Mouse (Mus musculus) layer of hippocampus, adult 9-10 months (tissue): Measurements from ENCODE around the gene Pitpnm2.
"Not testable (repeated sequence)": the region's sequence is repeated elsewhere in the genome, so short reads cannot be mapped to it uniquely, and the experiment has no call there.

Experiments
- DNase-seq: peaks from one replicate; pipeline ENCODE4 v3.0.0; 2022; ENCODE audit warnings: low spot score

The Pitpnm2 gene

DNA sequence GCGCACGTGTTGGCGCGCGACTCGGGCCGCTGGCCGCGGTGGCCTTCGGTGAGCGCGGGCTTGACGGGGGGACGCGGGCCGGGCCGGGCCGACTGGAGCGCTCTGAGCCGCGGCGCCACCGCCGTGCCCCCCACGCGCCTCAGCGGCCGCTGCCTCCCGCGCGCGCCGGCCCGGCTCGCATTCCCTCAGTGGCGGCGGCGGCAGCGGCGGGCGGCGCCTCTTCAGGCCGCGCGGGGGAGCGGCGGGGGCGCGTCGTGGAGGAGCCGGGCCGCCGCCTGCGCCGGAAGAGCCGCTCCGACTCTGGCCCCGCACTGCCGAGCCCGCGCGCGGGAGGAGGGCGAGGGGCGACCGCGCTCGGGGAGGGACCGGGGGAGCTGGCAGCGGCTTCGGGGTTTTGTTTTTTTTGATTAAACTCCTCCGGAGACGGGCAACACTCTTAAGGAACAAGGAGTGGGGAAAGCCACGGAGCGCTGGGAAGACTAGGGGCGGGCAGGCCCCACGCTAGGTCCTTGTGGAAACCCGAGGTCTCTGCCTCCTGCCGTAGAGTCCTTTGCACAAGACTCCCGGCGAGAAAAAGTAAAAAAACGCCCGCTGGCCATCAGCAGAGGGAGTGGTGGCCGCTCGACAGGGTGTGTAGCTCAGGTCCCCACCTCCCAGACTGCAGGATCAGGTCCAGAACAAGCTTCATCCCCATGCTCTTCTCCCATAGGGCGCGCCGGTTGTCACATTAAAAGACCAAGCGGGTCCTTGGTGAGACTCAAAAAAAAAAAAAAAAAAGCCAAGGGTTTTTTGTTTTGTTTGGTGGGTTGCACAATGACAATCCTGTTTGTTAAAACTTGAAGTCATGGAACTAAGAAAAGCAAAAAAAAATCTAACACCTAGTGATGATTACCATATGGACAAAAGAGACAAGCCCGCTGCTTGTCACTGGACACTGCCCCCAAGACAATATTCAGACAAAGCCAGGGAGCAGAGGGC is at the start of gene Pitpnm2:
TSS of gene Pitpnm2 (minus strand) at position 147 of the 978 bp plus-strand sequence.
- no peak for DNase-seq

DNA sequence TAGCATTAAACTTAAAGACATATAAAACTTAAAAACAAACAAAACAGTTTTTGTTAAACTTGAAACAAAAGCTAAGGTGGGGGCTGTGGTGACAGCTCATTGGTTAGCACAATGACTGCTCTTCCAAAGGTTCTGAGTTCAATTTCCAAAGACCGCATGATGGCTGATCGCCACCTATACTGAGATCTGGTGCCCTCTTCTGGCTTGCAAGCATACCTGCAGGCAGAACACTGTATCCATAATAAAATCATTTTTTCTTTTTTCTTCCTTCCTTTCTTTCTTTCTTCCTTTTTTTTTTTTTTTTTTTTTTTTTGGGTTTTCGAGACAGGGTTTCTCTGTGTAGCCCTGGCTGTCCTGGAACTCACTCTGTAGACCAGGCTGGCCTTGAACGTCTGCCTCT is 49.7 kb upstream of the Pitpnm2 start:
- not testable (repeated sequence) for DNase-seq

DNA sequence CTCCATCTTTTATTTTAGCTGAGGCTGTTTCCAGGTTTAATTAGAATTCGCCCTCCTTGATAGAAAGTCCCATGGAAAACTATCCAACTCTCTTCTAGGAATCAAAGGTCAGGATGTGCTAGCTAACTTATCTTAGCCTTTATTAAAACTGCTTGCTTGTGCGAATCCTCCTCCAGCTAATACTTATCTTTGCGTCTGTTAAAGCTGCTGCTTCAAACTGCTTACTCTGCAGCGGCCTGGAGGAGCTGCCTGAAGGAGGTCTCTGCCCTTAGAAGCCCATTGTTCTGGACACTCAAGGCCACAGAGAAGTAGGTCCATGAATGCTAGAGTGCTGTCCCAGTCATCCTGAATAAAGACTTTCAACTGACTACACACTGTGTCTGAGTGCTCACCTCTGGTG is 46.9 kb upstream of the Pitpnm2 start:
- DNase-seq = no peak

DNA sequence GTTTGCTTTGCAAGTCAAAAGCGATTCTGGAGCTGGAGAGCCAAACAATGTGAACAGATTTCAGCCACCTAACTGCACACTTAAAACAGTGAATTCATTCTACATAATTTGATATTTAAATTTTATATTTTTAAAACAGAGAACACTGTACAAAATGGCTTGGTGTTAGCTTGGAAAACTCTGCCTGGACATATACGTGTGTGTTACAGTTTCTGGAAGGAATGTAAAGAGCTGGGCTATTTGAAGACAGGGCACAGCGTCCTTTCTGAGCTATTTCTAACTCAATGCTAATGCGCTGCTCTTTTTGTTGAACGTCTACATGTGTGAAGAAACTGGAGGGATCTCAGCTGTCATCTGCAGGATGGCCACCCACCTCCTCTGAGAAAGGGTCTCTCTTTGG is 44.4 kb upstream of the Pitpnm2 start:
- no peak for DNase-seq

DNA sequence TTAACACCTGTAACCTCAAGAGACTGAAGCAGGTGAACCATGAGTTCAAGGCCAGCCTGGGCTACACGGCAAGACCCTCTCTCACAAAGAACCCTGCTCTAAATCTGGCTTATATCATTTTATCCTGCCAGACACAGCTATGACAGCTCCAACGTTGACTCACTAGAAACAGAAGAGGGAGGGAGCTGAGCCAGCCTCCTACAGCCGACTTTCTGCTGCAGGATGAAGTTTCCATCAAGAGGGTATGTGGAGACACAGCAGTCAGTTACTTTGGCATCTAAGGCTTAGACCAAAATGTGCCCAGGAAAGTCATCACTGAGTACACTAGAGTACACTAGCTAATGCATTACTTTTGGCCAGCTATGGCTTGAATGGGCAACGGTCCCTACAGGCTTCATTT is 40.7 kb upstream of the Pitpnm2 start:
- no peak for DNase-seq

GRCm38 (mm10) chr5:124287616-124288247 is 38.2 kb upstream of the Pitpnm2 start:
- no peak for DNase-seq

DNA sequence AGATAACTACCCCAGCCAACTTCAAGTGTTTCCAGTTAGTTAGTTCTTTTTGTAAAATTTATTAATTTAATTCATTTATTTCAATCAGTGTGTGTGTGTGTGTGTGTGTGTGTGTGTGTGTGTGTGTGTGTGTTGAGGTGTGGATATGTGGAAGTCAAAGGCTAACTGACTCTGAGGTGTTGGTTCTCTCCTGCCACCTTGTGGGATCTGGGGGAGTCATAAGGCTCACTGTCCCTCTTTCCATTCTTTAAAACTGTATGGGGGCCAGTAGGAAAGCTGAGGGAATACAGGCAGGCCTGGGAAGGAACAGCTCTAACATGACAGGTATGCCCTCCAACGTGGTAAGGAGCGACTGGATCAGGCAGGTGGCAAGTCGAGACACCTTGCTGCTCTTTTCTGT is 34.8 kb upstream of the Pitpnm2 start:
- DNase-seq = no peak

DNA sequence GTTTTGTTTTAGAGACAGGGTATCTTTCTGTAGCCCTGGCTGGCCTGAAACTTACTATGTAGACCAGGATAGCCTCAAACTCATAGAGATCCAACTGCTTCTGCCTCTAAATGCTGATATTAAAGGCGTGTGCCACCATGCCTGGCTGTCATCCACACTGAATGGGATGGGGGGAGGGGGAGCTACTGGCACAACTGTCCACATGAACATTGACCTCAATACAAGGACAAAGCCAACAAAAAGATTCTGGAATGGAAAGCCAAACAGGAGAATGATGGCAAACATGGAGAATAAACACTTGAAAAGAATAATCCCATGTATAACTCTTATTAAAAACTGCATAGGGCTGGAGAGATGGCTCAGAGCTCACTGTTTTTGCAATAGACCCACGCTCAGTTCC is 33.3 kb upstream of the Pitpnm2 start:
- no peak for DNase-seq

- no peak for DNase-seq
These were observed 20.7 kb upstream of the Pitpnm2 start for GRCm38 (mm10) chr5:124270226-124270625.

DNA sequence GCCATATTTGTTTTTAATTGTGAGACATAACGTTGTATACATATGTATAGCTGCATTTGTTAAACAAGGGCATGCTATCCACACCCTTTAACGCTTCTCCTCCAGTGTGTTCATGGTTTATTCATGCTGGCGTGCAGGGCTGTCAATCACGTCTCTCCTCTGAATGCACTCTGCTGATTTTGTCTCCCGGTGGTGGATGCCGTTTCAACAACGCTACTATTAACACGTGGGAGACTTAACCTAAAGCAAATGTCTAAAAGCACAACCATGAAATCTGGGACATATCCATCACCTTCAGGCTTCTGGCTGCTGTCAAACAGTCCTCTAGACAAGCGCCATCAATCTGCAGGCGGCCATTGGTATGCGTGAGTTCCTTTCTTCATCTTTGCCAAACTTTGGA is 20.1 kb upstream of the Pitpnm2 start:
- DNase-seq = no peak

- DNase-seq = no peak
These were observed 18.1 kb upstream of the Pitpnm2 start for GRCm38 (mm10) chr5:124267652-124268051.

DNA sequence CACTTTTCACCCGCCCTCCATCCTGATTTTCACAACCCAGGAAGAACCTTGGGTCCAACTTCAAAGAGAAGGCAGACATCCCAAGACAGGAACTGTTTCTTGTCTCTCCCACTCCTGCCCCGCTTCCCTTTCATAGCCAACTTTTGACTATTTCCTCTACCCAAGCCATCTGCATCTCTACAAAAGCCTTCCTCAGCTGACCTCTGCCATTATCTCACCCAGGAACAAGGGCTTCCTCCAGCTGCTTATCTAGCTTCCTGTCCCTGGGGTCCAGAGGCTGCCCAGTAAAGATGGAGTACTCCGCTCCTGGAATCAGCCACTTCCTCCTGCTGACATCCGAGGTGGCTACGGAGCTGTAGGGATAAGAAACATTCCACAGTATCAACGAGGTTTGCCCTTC is 17.3 kb upstream of the Pitpnm2 start:
- DNase-seq = no peak

DNA sequence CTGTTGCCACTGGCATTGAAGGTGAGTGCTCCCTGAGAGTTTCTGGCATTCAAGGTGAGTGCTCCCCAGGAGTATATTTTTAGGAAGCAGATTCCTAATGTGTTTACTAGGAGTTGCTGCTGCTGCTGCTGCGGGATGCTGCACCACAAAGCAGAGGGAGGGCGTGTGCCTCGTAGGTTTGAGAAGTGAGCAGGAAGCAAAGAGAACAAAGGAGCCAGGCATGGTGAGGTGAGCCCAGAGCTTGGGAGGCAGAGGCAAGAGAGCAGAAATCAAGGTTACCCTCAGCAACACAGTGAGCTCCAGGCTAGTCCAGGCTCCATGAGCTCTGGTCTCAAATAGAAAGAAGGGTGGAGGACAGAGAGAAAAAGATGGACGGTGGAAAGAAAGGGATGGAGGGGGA is 13.7 kb upstream of the Pitpnm2 start:
- DNase-seq = no peak

GRCm38 (mm10) chr5:124262090-124262489 is 12.5 kb upstream of the Pitpnm2 start:
- no peak for DNase-seq

GRCm38 (mm10) chr5:124259133-124259532 is 9.6 kb upstream of the Pitpnm2 start:
- DNase-seq = no peak

DNA sequence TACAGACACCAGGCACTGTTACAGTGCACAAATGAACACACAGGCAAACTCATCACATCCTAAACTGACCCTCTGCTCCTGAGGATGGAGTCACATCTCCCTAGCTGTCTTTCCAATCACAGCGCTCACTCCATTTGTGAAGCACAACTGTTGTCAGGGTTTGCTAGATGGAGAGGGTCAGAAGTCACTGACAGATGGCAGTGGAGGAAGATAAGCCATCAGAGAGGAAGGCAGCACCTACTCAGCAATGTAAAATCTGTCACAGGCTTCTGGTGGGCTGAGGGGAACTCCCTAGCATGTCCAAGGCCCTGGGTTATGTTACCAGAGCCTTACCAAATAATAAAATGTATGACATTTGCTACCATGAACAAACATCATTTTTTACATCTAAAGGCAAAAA is 8.5 kb upstream of the Pitpnm2 start:
- no peak for DNase-seq

DNA sequence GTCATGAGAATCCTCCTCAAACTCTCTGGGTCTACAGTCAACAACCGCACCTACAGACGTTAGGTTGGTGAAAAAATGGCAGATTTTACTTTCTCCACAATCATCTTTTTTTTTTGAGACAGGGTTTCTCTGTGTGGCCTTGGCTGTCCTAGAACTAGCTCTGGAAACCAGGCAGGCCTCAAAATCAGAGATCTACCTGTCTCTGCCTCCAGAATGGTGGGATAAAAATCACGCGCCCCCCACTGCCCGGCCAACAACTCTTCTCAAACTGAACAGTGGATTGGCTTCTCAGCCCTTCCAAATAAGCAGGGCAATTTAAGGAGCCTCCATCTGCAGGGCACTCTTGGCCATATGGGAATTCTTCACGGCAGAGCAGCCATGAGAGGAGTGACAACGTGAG is 5.6 kb upstream of the Pitpnm2 start:
- no peak for DNase-seq

DNA sequence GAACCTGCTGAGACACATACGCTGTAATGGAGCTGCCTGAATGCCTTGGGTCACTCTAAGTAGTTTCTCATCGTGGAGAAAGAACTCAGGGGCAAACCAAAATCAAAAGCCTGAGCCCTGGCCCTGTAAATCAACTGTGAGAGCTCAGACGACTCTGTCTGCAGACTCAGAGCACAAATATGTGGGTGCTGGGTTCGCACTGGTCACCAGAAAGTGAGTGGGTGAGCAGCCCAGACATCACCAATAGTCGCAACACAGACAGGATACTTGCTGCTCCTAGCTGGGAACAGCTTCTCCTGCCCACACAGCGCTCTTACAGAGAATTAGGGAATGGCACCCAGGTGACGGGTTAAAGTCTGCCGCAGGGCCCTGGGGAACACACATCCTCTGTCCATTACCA is 4.0 kb upstream of the Pitpnm2 start:
- DNase-seq = no peak

DNA sequence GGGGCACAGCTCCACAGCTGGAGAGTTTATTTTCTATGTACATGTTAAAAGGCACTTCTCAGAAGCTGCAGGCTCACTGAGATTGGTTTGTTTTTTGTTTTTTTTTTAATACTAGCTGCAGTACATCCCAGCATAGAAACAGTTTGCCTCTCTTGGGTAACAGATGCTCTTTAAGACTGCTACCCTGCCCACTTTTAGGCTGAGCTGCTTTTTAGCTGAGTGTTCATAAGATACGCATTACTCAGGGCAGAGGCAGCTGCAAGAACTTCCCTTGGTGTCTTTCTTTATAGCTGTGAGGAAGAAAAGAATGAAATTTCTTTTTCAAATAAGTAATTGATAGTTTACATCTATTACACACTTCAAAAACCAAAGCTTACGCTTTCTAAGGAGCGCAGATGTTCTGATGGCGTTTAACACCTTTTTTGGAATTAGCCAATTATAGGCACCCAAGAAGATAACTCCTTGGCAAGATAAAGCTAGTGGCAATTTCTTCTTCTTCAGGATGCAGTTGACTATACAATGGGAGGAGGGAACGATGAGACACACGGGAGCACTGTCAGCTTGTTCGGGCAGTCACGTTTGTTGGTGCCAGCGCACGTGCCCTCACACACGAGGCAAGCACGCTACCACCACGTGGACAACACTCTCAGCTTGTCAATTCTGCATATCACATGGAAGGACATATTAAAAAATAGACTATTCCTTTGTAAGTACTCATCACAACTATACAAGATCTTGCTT is 3.2 kb upstream of the Pitpnm2 start:
- DNase-seq = no peak

- no peak for DNase-seq
These were observed 1.5 kb upstream of the Pitpnm2 start for GRCm38 (mm10) chr5:124251070-124251469.

GRCm38 (mm10) chr5:124248845-124249613 is 531 bp downstream of the Pitpnm2 start:
- no peak for DNase-seq
